Mouse (Mus musculus) erythroblast, embryonic 14.5 days (primary cell): ENCODE data around the gene Wdfy4.

Source experiments
- GATA1 ChIP-seq: IDR thresholded peaks from 2 replicates; pipeline ENCODE4 v1.6.1; 2012; ENCODE audit warnings: low read length, inconsistent platforms, mixed read lengths
- TAL1 ChIP-seq: IDR thresholded peaks from 3 replicates; pipeline ENCODE4 v1.6.1; 2012; ENCODE audit warnings: low read length, inconsistent platforms, mixed read lengths

DNA sequence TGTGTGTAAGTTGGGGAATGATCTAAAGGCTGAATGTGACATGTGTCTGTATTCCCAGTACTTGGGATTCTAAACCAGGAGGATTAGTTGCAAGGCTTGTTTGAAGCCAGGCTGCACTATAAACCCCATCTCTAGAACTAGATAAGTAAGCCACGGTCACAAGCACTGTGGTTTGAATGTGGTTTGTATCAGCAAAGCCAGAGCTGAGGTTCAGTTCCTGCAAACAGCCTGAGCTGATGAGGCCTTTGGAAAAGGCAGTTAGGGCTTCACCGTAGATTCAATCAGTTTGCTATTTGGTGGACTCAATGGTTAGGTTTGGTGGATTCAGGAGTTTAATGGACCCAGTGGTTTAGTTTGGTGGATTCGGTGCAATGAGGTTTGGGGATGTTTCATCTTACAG is 154.5 kb downstream of the Wdfy4 start:
- TF ChIP-seq TAL1 (no peak), GATA1 (no peak)
